Mouse (Mus musculus) c-Kit-negative CD71-positive TER-119-positive erythroid progenitor cells, embryonic 14.5 days (primary cell): ENCODE results near the gene Spdye4b.
A peak's percentile ranks its signal among the peaks of the same experiment; 100 is the strongest.
"Not testable (repeated sequence)": the region's sequence is repeated elsewhere in the genome, so short reads cannot be mapped to it uniquely, and the experiment has no call there.

ENCODE experiments used
- DNase-seq: peaks from one replicate; pipeline ENCODE4 v3.0.0-alpha.2; 2013; ENCODE audit warnings: low read depth, low spot score

Gene Spdye4b

GRCm38 (mm10) chr5:143180255-143181076, at the start of gene Spdye4b, which contains the start of gene Rbak:
TSS of gene Spdye4b (plus strand) at chr5:143181017.
TSS of gene Rbak (minus strand) at chr5:143180775.
- DNase-seq: no peak

- no peak for DNase-seq
Observed at GRCm38 (mm10) chr5:143132935-143133514, 47.8 kb upstream of the Spdye4b start.

- not testable (repeated sequence) for DNase-seq
Observed at GRCm38 (mm10) chr5:143134216-143135010, 46.4 kb upstream of the Spdye4b start.

GRCm38 (mm10) chr5:143135042-143135441, 45.8 kb upstream of the Spdye4b start:
- peak; percentile 56 for DNase-seq

GRCm38 (mm10) chr5:143137580-143137979, 43.2 kb upstream of the Spdye4b start:
- DNase-seq: no peak

GRCm38 (mm10) chr5:143147481-143147880, 33.3 kb upstream of the Spdye4b start, which contains the start of gene Olfr718-ps1:
TSS of gene Olfr718-ps1 (minus strand) at chr5:143147581.
- DNase-seq: no peak

- no peak for DNase-seq
Observed at GRCm38 (mm10) chr5:143148661-143149060, 32.2 kb upstream of the Spdye4b start.

- no peak for DNase-seq
Observed at GRCm38 (mm10) chr5:143149536-143149935, 31.3 kb upstream of the Spdye4b start.

GRCm38 (mm10) chr5:143150044-143150443, 30.8 kb upstream of the Spdye4b start:
- no peak for DNase-seq

- no peak for DNase-seq
Observed at GRCm38 (mm10) chr5:143153756-143154155, 27.1 kb upstream of the Spdye4b start.

- no peak for DNase-seq
Observed at GRCm38 (mm10) chr5:143155534-143155933, 25.3 kb upstream of the Spdye4b start.

- DNase-seq: peak; percentile 15
Observed at GRCm38 (mm10) chr5:143165508-143166070, 15.2 kb upstream of the Spdye4b start.

GRCm38 (mm10) chr5:143175970-143176369, 4.8 kb upstream of the Spdye4b start:
- DNase-seq: no peak

GRCm38 (mm10) chr5:143177541-143178200, 3.1 kb upstream of the Spdye4b start:
- no peak for DNase-seq

- no peak for DNase-seq
Observed at GRCm38 (mm10) chr5:143179179-143179578, 1.6 kb upstream of the Spdye4b start.

GRCm38 (mm10) chr5:143188014-143188413, 7.2 kb downstream of the Spdye4b start:
- not testable (repeated sequence) for DNase-seq

- DNase-seq: no peak
Observed at GRCm38 (mm10) chr5:143192806-143193205, 12.0 kb downstream of the Spdye4b start.

- DNase-seq: not testable (repeated sequence)
Observed at GRCm38 (mm10) chr5:143194747-143195146, 13.9 kb downstream of the Spdye4b start.

GRCm38 (mm10) chr5:143195166-143195565, 14.3 kb downstream of the Spdye4b start:
- DNase-seq: no peak

GRCm38 (mm10) chr5:143196506-143196905, 15.7 kb downstream of the Spdye4b start:
- no peak for DNase-seq

GRCm38 (mm10) chr5:143205015-143205414, 24.2 kb downstream of the Spdye4b start:
- no peak for DNase-seq
